Mouse (Mus musculus) lung, postnatal 0 days (tissue): Measurements from ENCODE around the gene Sall2.

ENCODE experiments used
- CTCF ChIP-seq: IDR thresholded peaks from 2 replicates; pipeline ENCODE4 v1.5.1; 2016; ENCODE audit warnings: antibody characterized with exemption, mild to moderate bottlenecking
- EP300 ChIP-seq: IDR thresholded peaks from 2 replicates; pipeline ENCODE4 v1.6.1; 2016; ENCODE audit warnings: antibody characterized with exemption, mild to moderate bottlenecking, control low read depth

- TF ChIP-seq CTCF: no peak
- no peak for TF ChIP-seq EP300
Measured at GRCm38 (mm10) chr14:52279747-52280120, 48.8 kb downstream of the Sall2 start.
